Mouse (Mus musculus) A20 (cell line): ENCODE data around the gene Akr1c13.
"Not testable (repeated sequence)": the region's sequence is repeated elsewhere in the genome, so short reads cannot be mapped to it uniquely, and the experiment has no call there.

Experiments
- DNase-seq: peaks from one replicate; pipeline ENCODE4 v3.0.0-alpha.2; 2011; ENCODE audit warnings: low read depth, low spot score

Akr1c13 gene

GRCm38 (mm10) chr13:4190904-4191303 is at the start of gene Akr1c13:
Gene Akr1c13 (plus strand): TSS chr13:4191150.
- DNase-seq, result no peak

DNA sequence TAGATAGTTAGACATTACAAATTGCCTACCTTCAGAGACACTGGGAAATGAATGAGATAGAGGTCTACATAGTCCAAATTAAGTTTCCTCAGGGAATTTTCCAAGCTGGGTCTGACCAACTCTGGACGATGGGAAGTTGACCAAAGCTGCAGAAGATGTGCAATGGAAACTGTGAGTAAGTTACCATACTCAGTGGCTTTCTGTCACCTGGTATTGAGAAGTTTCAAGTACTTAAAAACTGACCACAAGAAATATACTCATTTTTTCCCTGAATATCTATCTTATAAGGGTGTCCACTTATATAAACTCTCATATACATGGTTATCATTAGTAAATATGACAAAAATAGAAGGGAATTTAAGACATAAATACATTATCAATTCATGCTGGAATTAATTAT is 46.7 kb upstream of the Akr1c13 start:
- no peak for DNase-seq

- no peak for DNase-seq
Observed at GRCm38 (mm10) chr13:4150518-4150917, 40.4 kb upstream of the Akr1c13 start, which contains the start of gene Akr1c18. Gene Akr1c18 (minus strand): TSS chr13:4150654.

DNA sequence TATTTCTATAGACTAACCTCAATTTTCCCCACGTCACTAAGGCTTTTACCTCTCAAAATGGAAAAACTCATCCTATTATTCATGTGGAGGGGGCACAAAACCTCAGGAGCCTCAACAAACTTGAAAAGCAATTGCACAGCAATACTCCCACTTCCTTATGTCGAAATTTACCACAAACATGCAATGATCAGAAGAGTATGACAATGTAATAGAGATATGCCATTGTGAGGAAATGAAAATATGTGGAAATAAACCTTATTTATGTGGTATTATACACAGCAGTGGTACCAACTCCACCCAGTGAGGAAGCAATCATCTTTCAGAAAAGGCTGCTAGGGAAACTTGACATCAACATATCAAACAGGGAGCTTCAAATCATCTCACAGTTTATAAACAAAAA is 38.0 kb upstream of the Akr1c13 start:
- no peak for DNase-seq

- no peak for DNase-seq
Observed at GRCm38 (mm10) chr13:4153593-4153992, 37.4 kb upstream of the Akr1c13 start.

DNA sequence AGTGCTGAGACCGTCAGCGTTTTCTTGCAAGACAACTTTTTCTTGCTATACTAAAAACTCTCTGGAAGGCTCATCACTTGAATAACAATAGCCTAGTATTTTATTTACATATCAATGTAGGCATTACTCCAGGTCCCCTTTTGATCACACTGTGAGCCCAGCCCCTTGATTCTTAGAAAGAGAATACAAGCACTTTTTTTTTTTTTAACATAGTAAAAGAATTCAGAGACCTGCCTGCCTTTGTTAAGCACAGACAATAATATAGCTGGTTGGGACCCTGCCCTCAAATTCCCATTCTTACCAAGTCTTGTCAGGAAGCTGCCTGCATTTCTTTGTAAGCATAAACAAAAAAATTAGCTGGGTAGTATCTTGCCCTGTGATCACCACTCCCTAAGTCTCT is 35.7 kb upstream of the Akr1c13 start:
- DNase-seq, result no peak

GRCm38 (mm10) chr13:4168006-4168405 is 22.9 kb upstream of the Akr1c13 start:
- no peak for DNase-seq

- no peak for DNase-seq
Observed at GRCm38 (mm10) chr13:4172978-4173377, 18.0 kb upstream of the Akr1c13 start.

DNA sequence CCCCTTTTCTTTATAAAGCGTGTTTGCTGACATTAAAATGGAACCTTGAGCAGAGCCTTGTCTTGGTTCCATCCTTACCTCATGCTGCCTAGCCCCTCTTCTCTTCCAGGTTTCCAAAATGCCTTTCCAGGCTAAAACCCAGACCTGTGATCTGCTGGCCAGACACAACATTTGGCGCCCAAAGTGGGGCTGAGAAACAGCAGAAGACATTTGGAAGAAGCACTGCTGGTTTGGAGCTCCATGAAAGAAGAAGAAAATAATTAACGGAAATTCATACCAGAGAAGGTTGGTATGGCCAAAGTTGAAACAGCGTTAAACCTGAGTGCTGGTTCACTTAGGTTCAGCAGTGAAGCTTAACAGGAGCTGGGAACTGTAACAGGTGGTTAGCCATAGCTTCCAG is 9.6 kb upstream of the Akr1c13 start:
- DNase-seq, result not testable (repeated sequence)

GRCm38 (mm10) chr13:4183116-4183515 is 7.8 kb upstream of the Akr1c13 start:
- no peak for DNase-seq

DNA sequence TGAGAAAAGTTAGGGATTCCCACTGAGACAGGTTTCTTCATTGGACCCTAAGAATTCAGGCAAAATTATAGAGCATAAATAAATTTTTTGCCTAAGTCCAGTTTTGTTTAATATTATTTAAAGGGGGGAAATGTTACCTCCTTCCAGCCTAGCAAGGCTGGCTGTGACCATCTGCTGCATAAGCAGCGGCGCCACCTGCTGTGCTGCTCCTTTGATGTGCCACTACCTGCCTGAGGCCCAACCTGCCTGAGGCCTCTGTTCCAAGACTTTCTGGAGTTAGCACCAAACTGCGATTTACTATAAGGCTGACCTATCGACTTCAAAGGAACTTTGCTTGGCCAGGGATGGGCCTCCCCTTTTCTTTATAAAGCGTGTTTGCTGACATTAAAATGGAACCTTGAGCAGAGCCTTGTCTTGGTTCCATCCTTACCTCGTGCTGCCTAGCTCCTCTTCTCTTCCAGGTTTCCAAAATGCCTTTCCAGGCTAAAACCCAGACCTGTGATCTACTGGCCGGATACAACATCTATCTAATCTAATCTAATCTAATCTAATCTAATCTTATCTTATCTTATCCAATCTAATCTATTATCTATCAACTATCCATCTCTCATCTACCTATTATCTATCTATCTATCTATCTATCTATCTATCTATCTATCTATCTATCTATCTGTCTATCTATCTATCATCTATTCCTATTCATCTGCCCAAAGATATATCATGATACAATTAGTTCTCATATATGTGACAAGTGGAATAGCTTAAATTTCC is 4.1 kb upstream of the Akr1c13 start:
- not testable (repeated sequence) for DNase-seq

DNA sequence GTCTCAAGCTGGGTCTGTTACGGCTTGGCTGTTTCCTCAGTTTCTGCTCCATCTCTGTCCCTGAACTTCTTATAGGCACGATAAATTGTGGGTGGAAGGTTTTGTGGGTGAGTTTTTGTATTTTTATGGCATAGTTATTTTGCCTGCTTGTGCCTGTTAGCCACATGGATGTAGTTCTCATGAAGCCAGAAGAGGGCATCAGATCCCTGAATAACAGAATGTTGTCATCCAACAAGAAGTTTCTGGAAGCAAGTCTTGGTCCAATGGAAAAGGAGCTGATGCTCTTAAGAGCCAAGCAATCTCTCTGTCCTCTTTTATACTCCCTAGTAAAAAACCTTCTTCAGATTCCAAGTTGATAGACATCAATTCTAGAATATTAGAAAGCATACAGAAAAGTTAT is 2.8 kb upstream of the Akr1c13 start:
- DNase-seq, result no peak

- DNase-seq, result no peak
Observed at GRCm38 (mm10) chr13:4192511-4192910, 1.6 kb downstream of the Akr1c13 start.

GRCm38 (mm10) chr13:4206147-4206903 is 15.4 kb downstream of the Akr1c13 start:
- DNase-seq, result no peak

- DNase-seq, result no peak
Observed at GRCm38 (mm10) chr13:4211560-4212299, 20.8 kb downstream of the Akr1c13 start.

DNA sequence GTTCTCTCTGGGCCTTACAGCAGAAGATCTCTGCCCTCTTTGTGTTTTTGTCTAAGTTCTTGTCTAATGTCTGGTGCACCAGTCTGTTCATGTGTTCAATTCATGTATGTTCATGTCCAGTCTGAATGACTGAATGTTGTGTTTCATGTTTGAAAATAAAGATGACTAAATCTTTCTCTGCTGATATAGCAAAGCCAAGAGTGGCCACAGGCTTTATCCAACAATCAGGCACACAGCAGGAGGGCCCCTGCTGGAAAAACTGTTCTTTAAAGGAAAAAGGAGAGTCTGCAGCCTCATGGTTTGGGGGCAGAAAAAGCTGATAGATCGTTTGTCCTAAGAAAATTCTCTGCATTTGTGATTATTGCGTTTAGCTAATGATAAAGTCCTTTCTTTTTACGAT is 21.4 kb downstream of the Akr1c13 start:
- DNase-seq, result no peak

GRCm38 (mm10) chr13:4215496-4215895 is 24.5 kb downstream of the Akr1c13 start:
- not testable (repeated sequence) for DNase-seq

- no peak for DNase-seq
Observed at GRCm38 (mm10) chr13:4228441-4228840, 37.5 kb downstream of the Akr1c13 start, which contains the start of gene Akr1c19. Gene Akr1c19 (plus strand): TSS chr13:4228700.

DNA sequence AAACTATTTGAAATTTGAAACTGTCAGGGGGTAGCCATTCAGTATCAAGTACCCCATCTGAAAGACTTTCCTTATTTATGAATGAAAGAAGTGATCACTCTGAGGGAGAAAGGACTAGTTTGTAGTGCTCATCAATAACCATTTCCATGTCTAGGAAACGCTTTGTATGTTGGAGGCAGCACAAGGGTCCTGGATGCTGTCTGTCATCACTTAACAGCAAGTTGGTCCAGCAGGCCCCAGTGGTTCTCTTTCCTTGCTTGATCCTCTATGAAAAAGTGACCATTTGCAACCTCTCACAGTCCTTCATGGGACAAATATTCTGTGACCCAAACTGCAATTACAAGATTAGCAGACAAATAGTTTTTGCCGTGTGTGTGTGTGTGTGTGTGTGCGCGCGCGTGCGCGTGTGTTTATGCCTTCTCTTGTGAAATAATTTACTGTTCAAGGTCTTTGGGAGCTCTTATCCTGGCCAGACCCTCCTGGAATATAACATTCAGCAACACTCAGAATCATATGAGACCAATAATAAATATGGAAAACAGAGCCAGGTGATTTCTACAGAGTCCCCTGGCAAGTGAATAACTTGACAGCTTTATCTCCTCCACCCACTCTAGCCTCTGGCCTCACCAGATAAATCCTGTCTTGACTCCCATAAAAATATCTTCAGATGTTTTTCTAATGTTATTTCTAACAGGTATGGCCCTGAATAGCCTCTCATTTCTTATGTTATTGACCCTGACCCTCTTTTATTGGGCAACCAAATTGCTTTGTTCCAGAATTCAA is 40.1 kb downstream of the Akr1c13 start:
- DNase-seq, result no peak

GRCm38 (mm10) chr13:4233135-4233534 is 42.2 kb downstream of the Akr1c13 start:
- DNase-seq, result no peak

GRCm38 (mm10) chr13:4233536-4234172 is 42.7 kb downstream of the Akr1c13 start:
- DNase-seq, result no peak
